Mouse (Mus musculus) megakaryocyte, embryonic 14.5 days (primary cell): ENCODE data around the gene Notch1. TPM values are rescaled to one million over a fixed set of nuclear protein-coding genes. Genes with fewer than 3 reads are reported as not detected.

ENCODE experiments used
- H3K27me3 ChIP-seq: replicated peaks from 2 replicates; pipeline ENCODE3; 2012; ENCODE audit warnings: inconsistent platforms
- H3K36me3 ChIP-seq: replicated peaks from 2 replicates; pipeline ENCODE3; 2012; ENCODE audit warnings: low read length, inconsistent platforms, mixed read lengths
- H3K4me1 ChIP-seq: 2 replicates; pipeline ENCODE4 v1.6.1; 2012; ENCODE audit warnings: inconsistent platforms
- H3K4me3 ChIP-seq: replicated peaks from 2 replicates; pipeline ENCODE3; 2012; ENCODE audit warnings: moderate library complexity, mild to moderate bottlenecking, inconsistent platforms
- H3K9me3 ChIP-seq: 2 replicates; pipeline ENCODE4 v1.6.1; 2012; ENCODE audit warnings: inconsistent platforms
- FLI1 ChIP-seq: IDR thresholded peaks from 2 replicates; pipeline ENCODE4 v1.6.1; 2012; ENCODE audit warnings: low read length, inconsistent platforms, mixed read lengths
- GATA1 ChIP-seq: IDR thresholded peaks from 3 replicates; pipeline ENCODE4 v1.6.1; 2012; ENCODE audit warnings: mixed read lengths, low read length, inconsistent platforms, borderline replicate concordance
- polyA plus RNA-seq: library from polyadenylated mRNA; stranded (reverse); fragments of >175 nt; gene quantifications from 2 replicates; pipeline ENCODE4 v1.2.3, GENCODE M21; 2012; ENCODE audit warnings: low replicate concordance; ENCODE audit not compliant: insufficient read depth

The Notch1 gene
- polyA plus RNA-seq, 1 experiment = 4.2 TPM

DNA sequence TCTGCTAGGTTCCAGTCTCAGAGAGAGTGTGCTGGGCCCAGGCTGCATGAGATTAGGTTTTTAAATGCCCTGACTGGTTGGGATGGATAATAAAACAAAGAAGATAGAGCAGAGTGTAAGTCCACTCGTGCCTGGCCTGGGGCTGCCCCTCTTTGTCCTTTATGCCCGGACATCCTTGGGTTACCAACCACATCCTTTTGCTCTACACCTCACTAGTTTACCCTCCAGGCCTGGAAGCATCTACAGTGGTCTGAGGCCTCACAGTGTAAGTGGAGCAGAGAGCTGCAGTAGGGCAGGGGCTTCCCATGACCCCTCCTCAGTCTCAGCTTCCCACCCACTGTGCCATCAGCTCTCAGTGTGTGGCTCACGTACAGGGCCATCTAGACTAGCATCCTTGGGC is 17.7 kb upstream of the Notch1 start:
- H3K27me3 ChIP-seq = peaks cover 55% of the 10 kb centered on the region
- H3K4me3 ChIP-seq = peak overlapping the region; percentile 16
- H3K4me1 ChIP-seq = peaks cover 62% of the 10 kb centered on the region
- no peaks in the 10 kb centered on the region for H3K9me3 ChIP-seq
- no peaks in the 10 kb centered on the region for H3K36me3 ChIP-seq
- no peak for TF ChIP-seq GATA1
- no peak for TF ChIP-seq FLI1

DNA sequence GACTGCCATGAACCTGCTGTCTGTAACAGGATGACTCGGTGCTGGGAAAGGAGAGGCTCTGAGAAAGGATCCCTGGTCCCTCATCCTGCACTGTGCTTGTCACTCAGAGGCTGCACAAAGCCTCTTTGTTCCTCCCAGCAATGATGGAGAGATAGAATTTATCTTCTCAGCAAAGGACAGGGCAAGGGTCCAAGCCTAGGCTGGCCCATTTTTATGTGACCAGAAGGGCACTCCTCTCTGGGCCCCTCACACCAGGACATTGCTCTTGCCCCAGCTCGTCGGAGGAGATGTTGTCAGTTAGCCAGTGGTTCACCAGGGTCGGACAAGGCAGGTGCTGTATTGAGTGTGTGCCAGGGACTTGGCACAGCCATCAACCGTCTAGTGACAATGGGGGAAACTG is 16.8 kb upstream of the Notch1 start:
- Histone ChIP-seq H3K4me1 (peaks cover 71% of the 10 kb centered on the region), H3K36me3 (no peaks in the 10 kb centered on the region), H3K4me3 (no peak overlapping the region), H3K9me3 (no peaks in the 10 kb centered on the region), H3K27me3 (peaks cover 49% of the 10 kb centered on the region)
- TF ChIP-seq FLI1 (no peak), GATA1 (no peak)

DNA sequence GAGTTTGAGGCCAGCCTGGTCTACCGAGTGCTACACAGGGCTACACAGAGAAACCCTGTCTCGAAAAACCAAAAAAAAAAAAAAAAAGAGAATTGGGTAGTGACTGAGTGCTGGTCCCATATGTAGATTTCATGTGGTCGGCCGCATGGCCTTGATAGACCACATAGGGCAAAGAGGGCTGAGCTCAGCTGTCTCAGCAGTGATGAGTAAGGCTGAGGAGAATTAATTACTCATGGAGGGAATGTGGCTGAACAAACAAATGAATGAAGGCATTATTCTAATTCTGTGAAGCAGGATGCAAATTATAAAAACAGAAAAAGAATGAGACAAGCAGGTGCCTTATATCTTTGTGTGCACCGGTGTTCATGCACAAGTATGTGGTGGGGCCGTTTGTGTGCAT is 15.4 kb upstream of the Notch1 start:
- no peak overlapping the region for H3K4me3 ChIP-seq
- H3K4me1 ChIP-seq = peaks cover 73% of the 10 kb centered on the region
- no peak for TF ChIP-seq GATA1
- TF ChIP-seq FLI1 = no peak
- H3K36me3 ChIP-seq = no peaks in the 10 kb centered on the region
- no peaks in the 10 kb centered on the region for H3K9me3 ChIP-seq
- peaks cover 48% of the 10 kb centered on the region for H3K27me3 ChIP-seq

DNA sequence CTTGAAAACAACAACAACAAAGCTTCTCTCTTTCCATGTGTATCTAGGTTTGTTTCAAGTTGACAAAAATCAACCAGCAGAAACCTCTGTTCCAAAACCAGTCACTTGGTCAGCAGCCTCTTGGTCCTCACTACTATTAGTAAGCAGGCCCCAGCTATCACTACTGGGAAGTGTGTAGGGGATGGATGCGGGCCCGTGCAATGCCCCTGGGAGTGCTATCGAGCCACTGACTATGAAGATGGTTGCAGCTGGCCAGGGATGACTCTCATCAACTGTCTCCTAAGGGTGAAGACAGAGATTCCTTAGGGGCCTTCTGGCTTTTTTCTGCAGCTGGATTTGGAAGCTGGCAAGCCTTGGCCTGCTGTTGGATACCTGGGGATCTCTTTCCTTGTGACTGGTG is 13.4 kb upstream of the Notch1 start:
- H3K27me3 ChIP-seq = peaks cover 36% of the 10 kb centered on the region
- H3K4me3 ChIP-seq = no peak overlapping the region
- no peaks in the 10 kb centered on the region for H3K9me3 ChIP-seq
- H3K36me3 ChIP-seq = no peaks in the 10 kb centered on the region
- H3K4me1 ChIP-seq = peaks cover 75% of the 10 kb centered on the region
- no peak for TF ChIP-seq GATA1
- TF ChIP-seq FLI1 = no peak

DNA sequence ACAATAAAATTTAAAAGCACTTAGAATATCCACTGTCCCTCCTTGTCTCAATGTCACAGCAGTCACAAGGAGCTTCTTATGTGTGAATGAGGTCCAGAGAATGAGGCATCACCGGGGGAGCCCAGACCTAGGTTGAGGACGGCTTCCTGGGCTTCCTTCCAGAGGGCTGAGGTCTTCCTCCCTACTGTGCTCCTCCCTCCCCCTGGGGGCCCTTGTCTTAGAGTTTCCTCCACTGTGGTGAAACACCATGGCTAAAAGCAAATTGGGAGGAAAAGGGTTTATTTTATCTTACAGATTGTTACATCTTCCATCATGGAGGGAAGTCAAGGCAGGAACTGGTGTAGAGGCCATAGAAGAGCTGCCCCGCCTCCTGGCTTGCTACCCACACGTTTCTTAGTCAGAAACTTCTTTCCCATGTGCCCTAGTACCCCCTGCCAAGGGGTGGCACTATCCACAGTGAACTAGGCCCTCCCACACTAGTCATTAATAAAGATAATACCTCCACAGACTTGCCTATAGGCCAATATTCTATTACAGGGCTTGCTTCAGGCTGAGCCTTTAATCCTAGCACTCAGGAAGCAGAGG is 12.8 kb upstream of the Notch1 start:
- Histone ChIP-seq H3K4me3 (no peak overlapping the region), H3K9me3 (no peaks in the 10 kb centered on the region), H3K27me3 (peaks cover 40% of the 10 kb centered on the region), H3K4me1 (peaks cover 69% of the 10 kb centered on the region), H3K36me3 (no peaks in the 10 kb centered on the region)
- no peak for TF ChIP-seq GATA1
- no peak for TF ChIP-seq FLI1

GRCm38 (mm10) chr2:26526443-26527257 is 10.2 kb upstream of the Notch1 start:
- Histone ChIP-seq H3K27me3 (peaks cover 39% of the 10 kb centered on the region), H3K36me3 (no peaks in the 10 kb centered on the region), H3K4me3 (no peak overlapping the region), H3K4me1 (peaks cover 44% of the 10 kb centered on the region), H3K9me3 (no peaks in the 10 kb centered on the region)
- no peak for TF ChIP-seq FLI1
- no peak for TF ChIP-seq GATA1

- peaks cover 5% of the 10 kb centered on the region for H3K9me3 ChIP-seq
- peaks cover 39% of the 10 kb centered on the region for H3K4me1 ChIP-seq
- H3K4me3 ChIP-seq = no peak overlapping the region
- H3K27me3 ChIP-seq = peaks cover 37% of the 10 kb centered on the region
- no peak for TF ChIP-seq FLI1
- TF ChIP-seq GATA1 = no peak
- H3K36me3 ChIP-seq = no peaks in the 10 kb centered on the region
Measured at GRCm38 (mm10) chr2:26525355-26526018, 9.0 kb upstream of the Notch1 start.

GRCm38 (mm10) chr2:26522327-26522726 is 5.9 kb upstream of the Notch1 start:
- peaks cover 23% of the 10 kb centered on the region for H3K4me1 ChIP-seq
- peaks cover 48% of the 10 kb centered on the region for H3K27me3 ChIP-seq
- no peaks in the 10 kb centered on the region for H3K36me3 ChIP-seq
- TF ChIP-seq GATA1 = no peak
- no peak for TF ChIP-seq FLI1
- peaks cover 9% of the 10 kb centered on the region for H3K9me3 ChIP-seq
- H3K4me3 ChIP-seq = no peak overlapping the region

- Histone ChIP-seq H3K4me3 (no peak overlapping the region), H3K9me3 (peaks cover 9% of the 10 kb centered on the region), H3K27me3 (peaks cover 52% of the 10 kb centered on the region), H3K4me1 (peaks cover 16% of the 10 kb centered on the region), H3K36me3 (no peaks in the 10 kb centered on the region)
- TF ChIP-seq FLI1 (no peak), GATA1 (no peak)
Measured at GRCm38 (mm10) chr2:26519753-26520152, 3.3 kb upstream of the Notch1 start.

DNA sequence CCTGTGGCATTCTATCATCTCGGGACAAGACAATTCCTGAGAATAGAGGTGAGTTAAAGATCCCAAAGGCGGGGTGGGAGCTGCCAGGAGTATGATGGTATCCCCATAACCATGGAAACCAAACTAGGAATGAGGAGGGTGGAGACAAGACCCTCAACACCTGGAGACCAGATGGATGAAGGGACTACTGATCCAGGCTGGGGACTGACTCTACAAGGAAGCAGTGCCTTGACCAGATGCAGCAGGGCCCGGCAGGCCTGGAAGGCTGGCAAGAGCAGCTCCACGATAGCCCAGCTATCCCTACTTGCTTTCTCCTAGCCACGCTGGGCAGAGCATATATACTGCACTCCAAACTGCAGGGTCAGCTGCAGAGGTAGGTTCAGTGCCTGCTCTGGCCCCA is 524 bp upstream of the Notch1 start:
- Histone ChIP-seq H3K9me3 (peaks cover 9% of the 10 kb centered on the region), H3K4me1 (peaks cover 29% of the 10 kb centered on the region), H3K36me3 (no peaks in the 10 kb centered on the region), H3K4me3 (no peak overlapping the region), H3K27me3 (peaks cover 64% of the 10 kb centered on the region)
- TF ChIP-seq FLI1 (no peak), GATA1 (no peak)
